Mouse (Mus musculus) G1E (cell line): Measurements from ENCODE around the gene Jdp2.

Experiments used
- CTCF ChIP-seq: IDR thresholded peaks from 2 replicates; pipeline ENCODE4 v1.5.1; 2012; ENCODE audit warnings: low read depth, low read length, inconsistent platforms, mixed read lengths
- GATA1 ChIP-seq: IDR thresholded peaks from 2 replicates; pipeline ENCODE4 v1.6.1; 2012; ENCODE audit warnings: borderline replicate concordance, low read length, inconsistent platforms, mixed read lengths
- GATA2 ChIP-seq: IDR thresholded peaks from 2 replicates; pipeline ENCODE4 v1.6.1; 2012; ENCODE audit warnings: low read depth, low read length, inconsistent platforms, borderline replicate concordance
- POLR2AphosphoS5 ChIP-seq: IDR thresholded peaks from 2 replicates; pipeline ENCODE4 v1.6.1; 2012; ENCODE audit warnings: low read depth, low read length, inconsistent platforms; ENCODE audit not compliant: insufficient replicate concordance
- TAL1 ChIP-seq: conservative IDR thresholded peaks from 2 replicates; pipeline ENCODE4 v1.6.1; 2012; ENCODE audit warnings: low read depth, low read length, inconsistent platforms, mixed read lengths

DNA sequence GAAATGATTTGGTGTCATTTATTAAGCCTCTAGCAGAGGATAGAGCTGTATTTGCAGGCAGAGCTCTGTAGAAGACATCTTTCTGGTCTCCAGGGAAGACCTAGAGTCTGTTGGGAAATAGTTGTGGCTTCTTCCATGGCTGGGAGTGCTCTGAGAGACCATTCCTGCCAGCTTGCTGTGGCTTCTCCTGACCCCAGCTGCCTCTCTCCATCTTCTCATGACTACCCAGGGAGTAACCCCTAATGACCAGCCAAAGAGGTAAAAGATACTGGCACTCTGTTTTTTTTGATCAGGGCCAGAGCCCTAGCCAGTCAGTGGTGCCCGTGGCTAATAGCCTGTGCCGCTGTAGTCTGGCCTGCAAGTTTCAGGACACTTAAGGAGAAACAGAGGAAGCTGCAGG, 3.3 kb downstream of the Jdp2 start:
- TF ChIP-seq CTCF (no peak), TAL1 (no peak), GATA1 (no peak), GATA2 (no peak), POLR2AphosphoS5 (no peak)
